Mouse (Mus musculus) testis, adult 2 months (tissue): ENCODE measurements around the gene Zfp574.

Experiments
- CTCF ChIP-seq: fragments of 200-500 bp; IDR thresholded peaks from 2 replicates; pipeline ENCODE4 v1.5.1; 2012; ENCODE audit warnings: low read depth, mild to moderate bottlenecking, inconsistent platforms, low read length, moderate library complexity; ENCODE audit not compliant: control insufficient read depth, insufficient read depth, insufficient replicate concordance
- POLR2A ChIP-seq: fragments of 200-500 bp; IDR thresholded peaks from 2 replicates; pipeline ENCODE4 v1.6.1; 2012; ENCODE audit warnings: low read depth, mild to moderate bottlenecking, inconsistent platforms, low read length, moderate library complexity; ENCODE audit not compliant: control insufficient read depth

DNA sequence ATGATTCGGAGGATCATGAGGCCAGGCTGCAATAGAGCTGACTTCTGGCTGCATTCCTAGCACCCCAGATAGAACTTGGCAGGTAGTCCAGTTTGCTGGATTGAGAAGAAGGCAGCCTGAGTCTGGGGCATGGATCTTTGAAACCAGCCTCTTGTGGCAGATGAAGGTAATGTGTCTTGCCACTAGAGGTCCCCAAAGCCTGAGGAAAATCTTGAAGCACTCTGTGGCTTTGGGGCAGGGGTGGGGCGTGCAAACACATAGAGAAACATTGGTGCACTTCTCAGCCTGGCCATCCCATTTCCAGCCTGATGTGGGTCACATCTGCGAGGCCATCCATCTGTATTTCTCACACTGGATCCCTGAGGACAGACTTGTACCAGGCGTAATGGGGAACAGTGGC is 10.1 kb downstream of the Zfp574 start:
- TF ChIP-seq CTCF, result peak; percentile 18; the same call in 1 of the 2 replicates
- peak; percentile 16; the same call in 1 of the 2 replicates for TF ChIP-seq POLR2A
